Mouse (Mus musculus) central nervous system, embryonic 18 days (tissue): Measurements from ENCODE around the gene Rpl36-ps4. TPM values are rescaled to one million over a fixed set of nuclear protein-coding genes. Genes with fewer than 3 reads are reported as not detected.

Experiments used
- polyA plus RNA-seq: library from polyadenylated mRNA; depleted of rRNA; stranded (reverse); fragments of >200 nt; gene quantifications from 2 replicates; pipeline ENCODE4 v1.2.3, GENCODE M21; 2012; rRNA removed

Rpl36-ps4 gene
- polyA plus RNA-seq = not detected in 2 replicates

DNA sequence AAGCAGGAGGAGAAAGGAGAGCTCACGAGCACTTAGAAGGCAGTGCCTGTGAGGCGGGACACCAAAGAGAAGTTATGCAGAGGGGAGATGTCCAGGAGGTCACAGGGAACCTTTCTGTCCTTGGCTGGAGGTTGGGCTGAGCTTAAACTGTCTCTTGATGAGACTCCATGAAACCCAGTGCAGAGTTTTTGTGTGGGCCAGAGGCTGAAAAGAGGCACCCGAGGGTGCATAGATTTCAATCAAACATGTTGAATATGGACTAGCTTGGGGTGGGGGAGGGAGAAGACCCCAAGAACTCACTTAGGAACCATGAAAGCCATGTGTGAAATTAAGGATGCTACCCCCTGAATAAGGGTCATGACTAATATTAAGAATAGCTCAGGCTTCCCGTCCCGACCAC, at the start of gene Rpl36-ps4:
Gene Rpl36-ps4, plus strand, starts transcription at position 301 of the 400 bp plus-strand sequence.

Other genes with a start within 250 kb of the Rpl36-ps4 start
- 32.8 and 35.4 TPM in 2 replicates for gene Msh2, start 248.6 kb upstream of the Rpl36-ps4 start, polyA plus RNA-seq
- gene Kcnk12, start 123.0 kb upstream of the Rpl36-ps4 start, polyA plus RNA-seq = 2.7 and 3.3 TPM in 2 replicates
- 12.8 and 14.0 TPM in 2 replicates for gene Msh6, start 54.1 kb downstream of the Rpl36-ps4 start, polyA plus RNA-seq
- 82.2 and 85.1 TPM in 2 replicates for gene Fbxo11, start 144.3 kb downstream of the Rpl36-ps4 start, polyA plus RNA-seq